Mouse (Mus musculus) kidney, adult 8-10 months (tissue): ENCODE data around the gene Rhot1.
"Not testable (repeated sequence)": the region's sequence is repeated elsewhere in the genome, so short reads cannot be mapped to it uniquely, and the experiment has no call there.

Source experiments
- DNase-seq, 2 experiments: peaks; one replicate each; pipeline ENCODE4 v3.0.0; 2022

The Rhot1 gene

GRCm38 (mm10) chr11:80208860-80209800 is at the start of gene Rhot1:
Rhot1 (plus strand) TSS chr11:80209019.
- DNase-seq: peak; percentile 95 to 97

- DNase-seq: no peak
Observed at GRCm38 (mm10) chr11:80161041-80161440, 47.8 kb upstream of the Rhot1 start.

GRCm38 (mm10) chr11:80163362-80164116 is 45.3 kb upstream of the Rhot1 start:
- no peak for DNase-seq

- DNase-seq: peak; percentile 72 to 78
Observed at GRCm38 (mm10) chr11:80164224-80164623, 44.6 kb upstream of the Rhot1 start.

GRCm38 (mm10) chr11:80168121-80168520 is 40.7 kb upstream of the Rhot1 start:
- DNase-seq: no peak

GRCm38 (mm10) chr11:80168611-80169249 is 40.1 kb upstream of the Rhot1 start:
- DNase-seq: no peak

GRCm38 (mm10) chr11:80169629-80170028 is 39.2 kb upstream of the Rhot1 start:
- DNase-seq: no peak

- DNase-seq: no peak
Observed at GRCm38 (mm10) chr11:80170351-80170750, 38.5 kb upstream of the Rhot1 start.

GRCm38 (mm10) chr11:80171884-80172283 is 36.9 kb upstream of the Rhot1 start:
- DNase-seq: peak; percentile 92 to 93

GRCm38 (mm10) chr11:80173963-80174670 is 34.7 kb upstream of the Rhot1 start:
- DNase-seq: no peak

- no peak for DNase-seq
Observed at GRCm38 (mm10) chr11:80176911-80177895, 31.6 kb upstream of the Rhot1 start.

- no peak for DNase-seq
Observed at GRCm38 (mm10) chr11:80178316-80178715, 30.5 kb upstream of the Rhot1 start.

GRCm38 (mm10) chr11:80181021-80181749 is 27.6 kb upstream of the Rhot1 start:
- DNase-seq: no peak

- not testable (repeated sequence) for DNase-seq
Observed at GRCm38 (mm10) chr11:80183054-80183704, 25.6 kb upstream of the Rhot1 start.

GRCm38 (mm10) chr11:80183705-80184255 is 25.0 kb upstream of the Rhot1 start, which contains the start of gene Rnf135:
Rnf135 (plus strand) TSS chr11:80183851.
- peak; percentile 94 to 96 for DNase-seq

- DNase-seq: no peak
Observed at GRCm38 (mm10) chr11:80184531-80185071, 24.2 kb upstream of the Rhot1 start.

- not testable (repeated sequence) for DNase-seq
Observed at GRCm38 (mm10) chr11:80185441-80185976, 23.3 kb upstream of the Rhot1 start.

- no peak for DNase-seq
Observed at GRCm38 (mm10) chr11:80190280-80190679, 18.5 kb upstream of the Rhot1 start.

- DNase-seq: no peak
Observed at GRCm38 (mm10) chr11:80193827-80194226, 15.0 kb upstream of the Rhot1 start.
